Mouse (Mus musculus) R1 (cell line): ENCODE results near the gene Spata9.
A peak's percentile ranks its signal among the peaks of the same experiment; 100 is the strongest.

ENCODE experiments used
- DNase-seq: peaks from one replicate; pipeline ENCODE4 v3.0.0-alpha.2; 2018; ENCODE audit warnings: low read depth, low spot score

Spata9 gene

GRCm38 (mm10) chr13:75992169-75993028 lies 25.4 kb downstream of the Spata9 start:
- DNase-seq = no peak

- DNase-seq = no peak
Measured at GRCm38 (mm10) chr13:76003272-76003671, 36.3 kb downstream of the Spata9 start.

GRCm38 (mm10) chr13:76014511-76014910 lies 47.6 kb downstream of the Spata9 start:
- DNase-seq = no peak

GRCm38 (mm10) chr13:76017465-76017864 lies 50.5 kb downstream of the Spata9 start:
- no peak for DNase-seq

GRCm38 (mm10) chr13:76017974-76018843 lies 51.3 kb downstream of the Spata9 start, which contains the start of gene Rfesd:
Gene Rfesd, minus strand, starts transcription at chr13:76018719.
- peak; percentile 97 for DNase-seq

GRCm38 (mm10) chr13:76018844-76019400 lies 52.0 kb downstream of the Spata9 start:
- no peak for DNase-seq

- no peak for DNase-seq
Measured at GRCm38 (mm10) chr13:76021782-76022181, 54.8 kb downstream of the Spata9 start.

- no peak for DNase-seq
Measured at GRCm38 (mm10) chr13:76024588-76024987, 57.6 kb downstream of the Spata9 start.

GRCm38 (mm10) chr13:76042455-76042854 lies 75.5 kb downstream of the Spata9 start:
- DNase-seq = no peak

GRCm38 (mm10) chr13:76044971-76045370 lies 78.0 kb downstream of the Spata9 start:
- DNase-seq = no peak
